Mouse (Mus musculus): Measurements from ENCODE around the gene Rpl19. TPM values are rescaled to one million over a fixed set of nuclear protein-coding genes. Genes with fewer than 3 reads are reported as not detected.

The Rpl19 gene
- polyA plus RNA-seq, 1 experiment from 2014 or later = 656 TPM

GRCm38 (mm10) chr11:98003171-98003671, 23.3 kb upstream of the Rpl19 start:
- Histone ChIP-seq H3K4me2 (ENCODE audit: low read depth, low read length) (no peak overlapping the region), H3K27me3 (ENCODE audit: control insufficient read depth, insufficient read depth, low read length) (no peaks in the 10 kb centered on the region), H3K9ac (replicated peaks; ENCODE audit: low read depth, low read length) (0 out of 2 replicates have a peak overlapping the region, but pooled peaks have one; percentile 16), H3K36me3 (ENCODE audit: control insufficient read depth, insufficient read depth, low read length) (peaks cover 35% of the 10 kb centered on the region), H3K4me1 (ENCODE audit: control insufficient read depth, insufficient read depth, low read length) (0 out of 2 replicates have a peak, but pooled peaks cover 4% of the 10 kb centered on the region), H3K27ac (ENCODE audit: low read depth, low read length) (no peak overlapping the region), H3K4me3 (ENCODE audit: low read depth, low read length) (no peak overlapping the region), H3K9me3 (ENCODE audit: control insufficient read depth, low read length) (no peaks in the 10 kb centered on the region)
- WGBS = 28% methylated on average over 17 of the region's 17 CpGs
- no peak for ATAC-seq (ENCODE audit: low read depth)

DNA sequence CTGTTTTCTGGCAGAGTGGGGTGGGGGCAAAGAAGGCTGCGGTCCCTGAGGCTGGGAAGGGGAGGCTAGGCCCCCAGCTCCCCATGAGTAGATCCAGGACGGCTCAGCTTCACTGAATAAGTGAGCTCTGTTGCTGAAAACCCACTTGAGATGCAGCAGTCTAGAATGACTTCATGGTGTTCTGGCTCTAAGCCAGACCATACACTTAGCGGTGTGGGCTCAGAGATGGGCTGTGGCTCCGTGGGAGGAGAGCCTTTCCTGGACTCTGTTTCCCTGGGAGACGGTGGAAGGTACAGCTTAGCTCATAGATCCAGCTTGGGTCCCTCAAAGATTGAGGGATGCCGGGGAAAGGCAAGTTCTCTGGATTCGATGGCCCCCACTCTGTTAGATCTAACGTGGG, 22.3 kb upstream of the Rpl19 start:
- H3K36me3 ChIP-seq (ENCODE audit: control insufficient read depth, insufficient read depth, low read length) = peaks cover 44% of the 10 kb centered on the region
- H3K9ac ChIP-seq (replicated peaks; ENCODE audit: low read depth, low read length) = no peak overlapping the region
- no peak for ATAC-seq (ENCODE audit: low read depth)
- no peak overlapping the region for H3K4me2 ChIP-seq (ENCODE audit: low read depth, low read length)
- no peaks in the 10 kb centered on the region for H3K9me3 ChIP-seq (ENCODE audit: control insufficient read depth, low read length)
- 0 out of 2 replicates have a peak, but pooled peaks cover 4% of the 10 kb centered on the region for H3K4me1 ChIP-seq (ENCODE audit: control insufficient read depth, insufficient read depth, low read length)
- no peak overlapping the region for H3K4me3 ChIP-seq (ENCODE audit: low read depth, low read length)
- no peaks in the 10 kb centered on the region for H3K27me3 ChIP-seq (ENCODE audit: control insufficient read depth, insufficient read depth, low read length)
- H3K27ac ChIP-seq (ENCODE audit: low read depth, low read length) = no peak overlapping the region
- WGBS = 68% methylated on average over 8 of the region's 8 CpGs

GRCm38 (mm10) chr11:98005076-98005475, 21.4 kb upstream of the Rpl19 start:
- Histone ChIP-seq H3K4me1 (ENCODE audit: control insufficient read depth, insufficient read depth, low read length) (0 out of 2 replicates have a peak, but pooled peaks cover 4% of the 10 kb centered on the region), H3K9me3 (ENCODE audit: control insufficient read depth, low read length) (no peaks in the 10 kb centered on the region), H3K36me3 (ENCODE audit: control insufficient read depth, insufficient read depth, low read length) (peaks cover 44% of the 10 kb centered on the region), H3K4me3 (ENCODE audit: low read depth, low read length) (no peak overlapping the region), H3K9ac (replicated peaks; ENCODE audit: low read depth, low read length) (no peak overlapping the region), H3K27me3 (ENCODE audit: control insufficient read depth, insufficient read depth, low read length) (no peaks in the 10 kb centered on the region), H3K27ac (ENCODE audit: low read depth, low read length) (no peak overlapping the region), H3K4me2 (ENCODE audit: low read depth, low read length) (no peak overlapping the region)
- no peak for ATAC-seq (ENCODE audit: low read depth)
- 43% methylated on average over 13 of the region's 13 CpGs for WGBS

- WGBS = 92% methylated on average over 10 of the region's 10 CpGs
- H3K36me3 ChIP-seq (ENCODE audit: control insufficient read depth, insufficient read depth, low read length) = peaks cover 46% of the 10 kb centered on the region
- no peak overlapping the region for H3K27ac ChIP-seq (ENCODE audit: low read depth, low read length)
- ATAC-seq (ENCODE audit: low read depth) = no peak
- no peak overlapping the region for H3K4me2 ChIP-seq (ENCODE audit: low read depth, low read length)
- H3K4me1 ChIP-seq (ENCODE audit: control insufficient read depth, insufficient read depth, low read length) = 0 out of 2 replicates have a peak, but pooled peaks cover 4% of the 10 kb centered on the region
- H3K9me3 ChIP-seq (ENCODE audit: control insufficient read depth, low read length) = no peaks in the 10 kb centered on the region
- no peak overlapping the region for H3K4me3 ChIP-seq (ENCODE audit: low read depth, low read length)
- no peak overlapping the region for H3K9ac ChIP-seq (replicated peaks; ENCODE audit: low read depth, low read length)
- no peaks in the 10 kb centered on the region for H3K27me3 ChIP-seq (ENCODE audit: control insufficient read depth, insufficient read depth, low read length)
Measured at GRCm38 (mm10) chr11:98005686-98006085, 20.8 kb upstream of the Rpl19 start.

DNA sequence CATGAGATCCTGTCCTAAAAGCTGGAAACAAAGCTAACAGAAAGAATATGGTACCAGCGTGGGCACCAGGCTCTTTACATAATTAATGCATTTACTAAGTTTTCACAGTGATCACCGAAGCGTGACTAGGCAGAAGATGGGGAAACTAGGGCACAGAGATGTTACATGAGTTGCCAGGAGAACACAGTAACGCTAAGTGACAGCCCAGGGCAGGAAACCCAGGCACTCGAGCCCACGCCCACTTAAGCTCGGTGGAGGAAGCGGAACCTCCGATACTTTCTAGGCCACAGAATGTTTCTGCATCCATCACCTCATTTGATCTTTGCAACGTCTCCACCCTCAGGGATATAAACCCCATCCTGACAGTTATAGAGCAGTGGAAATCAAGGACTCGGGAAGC, 18.4 kb upstream of the Rpl19 start:
- Histone ChIP-seq H3K4me2 (ENCODE audit: low read depth, low read length) (no peak overlapping the region), H3K4me3 (ENCODE audit: low read depth, low read length) (no peak overlapping the region), H3K9me3 (ENCODE audit: control insufficient read depth, low read length) (no peaks in the 10 kb centered on the region), H3K27me3 (ENCODE audit: control insufficient read depth, insufficient read depth, low read length) (no peaks in the 10 kb centered on the region), H3K36me3 (ENCODE audit: control insufficient read depth, insufficient read depth, low read length) (peaks cover 59% of the 10 kb centered on the region), H3K4me1 (ENCODE audit: control insufficient read depth, insufficient read depth, low read length) (no peaks in the 10 kb centered on the region), H3K27ac (ENCODE audit: low read depth, low read length) (no peak overlapping the region), H3K9ac (replicated peaks; ENCODE audit: low read depth, low read length) (no peak overlapping the region)
- 87% methylated on average over 11 of the region's 11 CpGs for WGBS
- no peak for ATAC-seq (ENCODE audit: low read depth)

GRCm38 (mm10) chr11:98011716-98012115, 14.8 kb upstream of the Rpl19 start:
- H3K36me3 ChIP-seq (ENCODE audit: control insufficient read depth, insufficient read depth, low read length) = peaks cover 60% of the 10 kb centered on the region
- WGBS = 72% methylated on average over 9 of the region's 9 CpGs
- H3K4me3 ChIP-seq (ENCODE audit: low read depth, low read length) = no peak overlapping the region
- no peak for ATAC-seq (ENCODE audit: low read depth)
- H3K27ac ChIP-seq (ENCODE audit: low read depth, low read length) = no peak overlapping the region
- H3K27me3 ChIP-seq (ENCODE audit: control insufficient read depth, insufficient read depth, low read length) = no peaks in the 10 kb centered on the region
- no peak overlapping the region for H3K9ac ChIP-seq (replicated peaks; ENCODE audit: low read depth, low read length)
- no peak overlapping the region for H3K4me2 ChIP-seq (ENCODE audit: low read depth, low read length)
- H3K9me3 ChIP-seq (ENCODE audit: control insufficient read depth, low read length) = no peaks in the 10 kb centered on the region
- H3K4me1 ChIP-seq (ENCODE audit: control insufficient read depth, insufficient read depth, low read length) = no peaks in the 10 kb centered on the region

DNA sequence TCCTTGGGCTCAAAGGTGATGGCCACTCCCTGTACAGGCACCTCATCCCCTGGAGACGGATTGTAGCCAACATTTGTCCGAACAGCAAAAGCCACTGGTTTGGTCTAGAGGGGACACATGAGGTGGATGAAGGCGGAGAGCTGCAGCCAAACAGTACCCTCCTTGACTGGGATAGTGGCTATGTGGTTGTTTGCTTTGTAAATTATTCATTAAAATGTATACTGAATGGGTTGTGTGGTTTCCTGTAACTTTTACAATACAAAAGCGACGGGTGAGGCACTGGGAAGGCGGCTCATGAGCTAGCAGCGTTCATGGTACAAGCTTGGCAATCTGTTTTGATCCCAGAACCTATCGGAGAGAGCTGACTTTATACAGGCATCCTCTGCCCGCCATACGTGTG, 13.7 kb upstream of the Rpl19 start:
- Histone ChIP-seq H3K27me3 (ENCODE audit: control insufficient read depth, insufficient read depth, low read length) (no peaks in the 10 kb centered on the region), H3K4me3 (ENCODE audit: low read depth, low read length) (no peak overlapping the region), H3K27ac (ENCODE audit: low read depth, low read length) (no peak overlapping the region), H3K9ac (replicated peaks; ENCODE audit: low read depth, low read length) (no peak overlapping the region), H3K36me3 (ENCODE audit: control insufficient read depth, insufficient read depth, low read length) (peaks cover 66% of the 10 kb centered on the region), H3K4me2 (ENCODE audit: low read depth, low read length) (no peak overlapping the region), H3K9me3 (ENCODE audit: control insufficient read depth, low read length) (no peaks in the 10 kb centered on the region), H3K4me1 (ENCODE audit: control insufficient read depth, insufficient read depth, low read length) (no peaks in the 10 kb centered on the region)
- ATAC-seq (ENCODE audit: low read depth) = no peak
- WGBS = 87% methylated on average over 10 of the region's 10 CpGs

DNA sequence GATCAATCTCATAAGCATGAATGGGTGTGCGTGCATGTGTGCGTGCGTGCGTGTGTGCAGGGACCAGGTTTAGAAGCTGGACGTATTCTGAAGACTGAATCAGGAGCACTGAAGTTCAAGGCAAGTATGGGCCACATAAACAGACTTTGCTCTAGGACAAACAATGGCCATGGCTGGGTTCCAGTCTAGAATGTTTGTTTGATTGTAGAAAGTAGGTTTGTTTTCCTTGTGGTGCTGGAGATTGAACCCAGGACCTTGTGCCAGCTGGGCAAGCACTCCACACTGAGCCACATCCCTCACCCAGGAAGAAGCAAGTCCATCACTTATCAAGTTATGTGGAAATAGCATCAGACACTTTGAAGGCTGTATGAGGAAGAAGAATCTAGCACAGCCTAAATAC, 10.3 kb upstream of the Rpl19 start:
- WGBS = 95% methylated on average over 5 of the region's 5 CpGs
- Histone ChIP-seq H3K4me2 (ENCODE audit: low read depth, low read length) (no peak overlapping the region), H3K36me3 (ENCODE audit: control insufficient read depth, insufficient read depth, low read length) (peaks cover 49% of the 10 kb centered on the region)

GRCm38 (mm10) chr11:98016824-98017223, 9.7 kb upstream of the Rpl19 start:
- Histone ChIP-seq H3K9ac (replicated peaks; ENCODE audit: low read depth, low read length) (no peak overlapping the region), H3K4me1 (ENCODE audit: control insufficient read depth, insufficient read depth, low read length) (peaks cover 25% of the 10 kb centered on the region), H3K27me3 (ENCODE audit: control insufficient read depth, insufficient read depth, low read length) (no peaks in the 10 kb centered on the region), H3K9me3 (ENCODE audit: control insufficient read depth, low read length) (no peaks in the 10 kb centered on the region), H3K4me3 (ENCODE audit: low read depth, low read length) (no peak overlapping the region), H3K27ac (ENCODE audit: low read depth, low read length) (no peak overlapping the region), H3K4me2 (ENCODE audit: low read depth, low read length) (no peak overlapping the region), H3K36me3 (ENCODE audit: control insufficient read depth, insufficient read depth, low read length) (peaks cover 42% of the 10 kb centered on the region)
- 93% methylated on average over 4 of the region's 4 CpGs for WGBS
- ATAC-seq (ENCODE audit: low read depth) = no peak

More for the DNA sequence above, 10.3 kb upstream of the Rpl19 start:
- peaks cover 21% of the 10 kb centered on the region for H3K4me1 ChIP-seq (ENCODE audit: control insufficient read depth, insufficient read depth, low read length)
- no peak for ATAC-seq (ENCODE audit: low read depth)
- H3K9ac ChIP-seq (replicated peaks; ENCODE audit: low read depth, low read length) = no peak overlapping the region
- H3K4me3 ChIP-seq (ENCODE audit: low read depth, low read length) = no peak overlapping the region
- H3K27me3 ChIP-seq (ENCODE audit: control insufficient read depth, insufficient read depth, low read length) = no peaks in the 10 kb centered on the region
- no peaks in the 10 kb centered on the region for H3K9me3 ChIP-seq (ENCODE audit: control insufficient read depth, low read length)
- H3K27ac ChIP-seq (ENCODE audit: low read depth, low read length) = no peak overlapping the region

Measured in neural tube, embryonic 14.5 days (tissue).